Mouse (Mus musculus): ENCODE results near the gene Gm8257. TPM values are rescaled to one million over a fixed set of nuclear protein-coding genes. Genes with fewer than 3 reads are reported as not detected.
"Not testable (repeated sequence)": the region's sequence is repeated elsewhere in the genome, so short reads cannot be mapped to it uniquely, and the experiment has no call there.

The Gm8257 gene
- not detected in 2 replicates for polyA plus RNA-seq (2014; fragmentation: Nextera tagmentation; extraction: Ambion mirVana)

DNA sequence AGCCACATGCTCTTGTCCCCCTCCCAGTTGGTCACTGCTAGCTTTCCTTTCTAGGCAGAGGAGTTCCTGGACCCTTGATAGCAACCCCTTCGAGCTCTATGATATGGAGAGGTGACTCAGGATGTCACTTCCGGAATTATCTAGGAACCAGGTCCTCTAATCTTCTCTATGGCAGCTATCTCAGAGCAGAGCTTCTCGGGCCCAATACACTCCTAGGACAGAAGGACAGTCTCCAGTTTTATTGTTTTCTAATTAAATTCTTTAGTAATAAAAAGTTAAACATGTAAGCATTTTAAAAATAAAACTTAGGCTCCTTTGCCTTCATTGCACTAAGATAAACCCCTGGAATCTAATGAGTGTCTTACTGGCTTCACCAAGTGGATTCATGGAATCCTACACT lies at the start of gene Gm8257:
Gene Gm8257, minus strand, starts transcription at position 101 of the 400 bp plus-strand sequence.
- not testable (repeated sequence) for DNase-seq (ENCODE audit: low spot score); H3K4me1 ChIP-seq (replicated peaks; ENCODE audit: control insufficient read depth, insufficient read depth, low read length); H3K9me3 ChIP-seq (ENCODE audit: control insufficient read depth, low read length); ATAC-seq (ENCODE audit: low FRiP score); H3K36me3 ChIP-seq (replicated peaks; ENCODE audit: control insufficient read depth, insufficient read depth); H3K27ac ChIP-seq; H3K4me3 ChIP-seq (replicated peaks; ENCODE audit: low read length); H3K4me2 ChIP-seq (replicated peaks); H3K9ac ChIP-seq; H3K27me3 ChIP-seq (ENCODE audit: control insufficient read depth, insufficient read depth, low read length)
- WGBS, result 86% methylated on average over 3 of the region's 3 CpGs

- H3K27ac ChIP-seq, result no peak within 1 kb of the TSS
- no peak within 1 kb of the TSS for H3K4me3 ChIP-seq (replicated peaks; ENCODE audit: low read length)
- ATAC-seq (ENCODE audit: low FRiP score) (no peak), DNase-seq (ENCODE audit: low spot score) (no peak)
- no peaks in the 10 kb centered on the region for H3K4me1 ChIP-seq (replicated peaks; ENCODE audit: control insufficient read depth, insufficient read depth, low read length)
- no peaks in the 10 kb centered on the region for H3K27me3 ChIP-seq (ENCODE audit: control insufficient read depth, insufficient read depth, low read length)
- 94% methylated on average over 3 of the region's 3 CpGs for WGBS
- no peak within 1 kb of the TSS for H3K9ac ChIP-seq
- no peaks in the 10 kb centered on the region for H3K36me3 ChIP-seq (replicated peaks; ENCODE audit: control insufficient read depth, insufficient read depth)
- H3K9me3 ChIP-seq (ENCODE audit: control insufficient read depth, low read length), result no peaks in the 10 kb centered on the region
- H3K4me2 ChIP-seq (replicated peaks), result no peak within 1 kb of the TSS
Measured at GRCm38 (mm10) chr14:44750240-44750639, 44.0 kb upstream of the Gm8257 start, which contains the start of gene Gm8267. Gm8267 (minus strand) TSS chr14:44750340.

- H3K9ac ChIP-seq; DNase-seq (ENCODE audit: low spot score); H3K4me2 ChIP-seq (replicated peaks); H3K27ac ChIP-seq; H3K9me3 ChIP-seq (ENCODE audit: control insufficient read depth, low read length); H3K36me3 ChIP-seq (replicated peaks; ENCODE audit: control insufficient read depth, insufficient read depth); H3K4me1 ChIP-seq (replicated peaks; ENCODE audit: control insufficient read depth, insufficient read depth, low read length); ATAC-seq (ENCODE audit: low FRiP score); H3K27me3 ChIP-seq (ENCODE audit: control insufficient read depth, insufficient read depth, low read length); H3K4me3 ChIP-seq (replicated peaks; ENCODE audit: low read length): not testable (repeated sequence)
- WGBS, result 89% methylated on average over 1 of the region's 1 CpGs
Measured at GRCm38 (mm10) chr14:44742789-44743188, 36.5 kb upstream of the Gm8257 start.

- not testable (repeated sequence) for H3K9ac ChIP-seq; ATAC-seq (ENCODE audit: low FRiP score); H3K4me2 ChIP-seq (replicated peaks); H3K36me3 ChIP-seq (replicated peaks; ENCODE audit: control insufficient read depth, insufficient read depth); H3K4me1 ChIP-seq (replicated peaks; ENCODE audit: control insufficient read depth, insufficient read depth, low read length); H3K27ac ChIP-seq; H3K4me3 ChIP-seq (replicated peaks; ENCODE audit: low read length); DNase-seq (ENCODE audit: low spot score); H3K27me3 ChIP-seq (ENCODE audit: control insufficient read depth, insufficient read depth, low read length); H3K9me3 ChIP-seq (ENCODE audit: control insufficient read depth, low read length)
Measured at GRCm38 (mm10) chr14:44730711-44731110, 24.5 kb upstream of the Gm8257 start.

- DNase-seq (ENCODE audit: low spot score); H3K27me3 ChIP-seq (ENCODE audit: control insufficient read depth, insufficient read depth, low read length); H3K36me3 ChIP-seq (replicated peaks; ENCODE audit: control insufficient read depth, insufficient read depth); H3K4me3 ChIP-seq (replicated peaks; ENCODE audit: low read length); H3K27ac ChIP-seq; H3K9ac ChIP-seq; H3K9me3 ChIP-seq (ENCODE audit: control insufficient read depth, low read length); H3K4me1 ChIP-seq (replicated peaks; ENCODE audit: control insufficient read depth, insufficient read depth, low read length); H3K4me2 ChIP-seq (replicated peaks); ATAC-seq (ENCODE audit: low FRiP score): not testable (repeated sequence)
- WGBS, result 84% methylated on average over 4 of the region's 4 CpGs
Measured at GRCm38 (mm10) chr14:44627737-44628136, 78.5 kb downstream of the Gm8257 start, which contains the start of gene Gm5624. Gm5624 (minus strand) TSS chr14:44627938.

Other genes starting within 250 kb of the Gm8257 start
- gene BC061237, start 214.0 kb downstream of the Gm8257 start, polyA plus RNA-seq (2014; fragmentation: Nextera tagmentation; extraction: Ambion mirVana), result 0.39 and 0.92 TPM in 2 replicates
- not detected in 2 replicates for gene Gm17093, start 188.2 kb downstream of the Gm8257 start, polyA plus RNA-seq (2014; fragmentation: Nextera tagmentation; extraction: Ambion mirVana)
- gene Gm8247, start 123.3 kb downstream of the Gm8257 start, polyA plus RNA-seq (2014; fragmentation: Nextera tagmentation; extraction: Ambion mirVana), result 0.42 and 0.67 TPM in 2 replicates
- gene Gm5624, start 78.5 kb downstream of the Gm8257 start, polyA plus RNA-seq (2014; fragmentation: Nextera tagmentation; extraction: Ambion mirVana), result not detected in 2 replicates
- not detected in 2 replicates for gene Gm8267, start 43.9 kb upstream of the Gm8257 start, polyA plus RNA-seq (2014; fragmentation: Nextera tagmentation; extraction: Ambion mirVana)
- gene Ptgdr, start 152.9 kb upstream of the Gm8257 start, polyA plus RNA-seq (2014; fragmentation: Nextera tagmentation; extraction: Ambion mirVana), result 0.27 and 0.54 TPM in 2 replicates